Mouse (Mus musculus) erythroid progenitor cell, adult 5-6 weeks (primary cell): Measurements from ENCODE around the gene Zfp605. TPM values are rescaled to one million over a fixed set of nuclear protein-coding genes. Genes with fewer than 3 reads are reported as not detected.

Source experiments
- total RNA-seq, 2 experiments: library from RNA; stranded (forward) in 1 of 2; stranded (reverse) in 1 of 2; fragments of 150-400 nt in 1 of 2; fragments of 186-747, 209-891 nt in 1 of 2; gene quantifications; 2 replicates each; pipeline versions ENCODE4 v1.2.3 to v1.2.4; 2015 to 2017; ENCODE audit warnings: low replicate concordance in 2 of 2

Zfp605 gene
- total RNA-seq, 2 experiments from 2014 or later, result 4.1 TPM; not detected in 1

Other genes with a start within 250 kb of the Zfp605 start
- 3.6 and 7.5 TPM in 2 replicates for gene Gm15446, start 186.7 kb upstream of the Zfp605 start, total RNA-seq (2015; ENCODE audit: low replicate concordance)
- 2.5 and 5.5 TPM in 2 replicates for gene Gm15446, start 186.7 kb upstream of the Zfp605 start, total RNA-seq (2017; ENCODE audit: low replicate concordance)
- 5.4 and 16.2 TPM in 2 replicates for gene Zfp932, start 113.6 kb upstream of the Zfp605 start, total RNA-seq (2015; ENCODE audit: low replicate concordance)
- 3.3 and 9.9 TPM in 2 replicates for gene Zfp932, start 113.6 kb upstream of the Zfp605 start, total RNA-seq (2017; ENCODE audit: low replicate concordance)
- 1.4 and 7.5 TPM in 2 replicates for gene Gm17655, start 37.6 kb upstream of the Zfp605 start, total RNA-seq (2015; ENCODE audit: low replicate concordance)
- gene Gm17655, start 37.6 kb upstream of the Zfp605 start, total RNA-seq (2017; ENCODE audit: low replicate concordance), result 5.3 TPM in 1 of 2 replicates, not detected in the other
- gene Gm35315, start 15.7 kb upstream of the Zfp605 start, total RNA-seq (2015; ENCODE audit: low replicate concordance), result not detected in 2 replicates
- gene Gm35315, start 15.7 kb upstream of the Zfp605 start, total RNA-seq (2017; ENCODE audit: low replicate concordance), result not detected in 2 replicates
- not detected in 2 replicates for gene Plcxd1, start 10.1 kb upstream of the Zfp605 start, total RNA-seq (2015; ENCODE audit: low replicate concordance)
- gene Plcxd1, start 10.1 kb upstream of the Zfp605 start, total RNA-seq (2017; ENCODE audit: low replicate concordance), result 0.13 TPM in 1 of 2 replicates, not detected in the other
- 2.5 TPM in 1 of 2 replicates, not detected in the other for gene Gtpbp6, start 1.9 kb upstream of the Zfp605 start, total RNA-seq (2015; ENCODE audit: low replicate concordance)
- 8.5 TPM in 1 of 2 replicates, not detected in the other for gene Gtpbp6, start 1.9 kb upstream of the Zfp605 start, total RNA-seq (2017; ENCODE audit: low replicate concordance)
- gene Chfr, start 25.8 kb downstream of the Zfp605 start, total RNA-seq (2015; ENCODE audit: low replicate concordance), result 52.8 and 58.0 TPM in 2 replicates
- 44.9 and 55.7 TPM in 2 replicates for gene Chfr, start 25.8 kb downstream of the Zfp605 start, total RNA-seq (2017; ENCODE audit: low replicate concordance)
- 3.4 and 6.8 TPM in 2 replicates for gene Golga3, start 66.6 kb downstream of the Zfp605 start, total RNA-seq (2015; ENCODE audit: low replicate concordance)
- 13.3 and 16.2 TPM in 2 replicates for gene Golga3, start 66.6 kb downstream of the Zfp605 start, total RNA-seq (2017; ENCODE audit: low replicate concordance)
- 26.3 and 31.4 TPM in 2 replicates for gene Ankle2, start 120.9 kb downstream of the Zfp605 start, total RNA-seq (2015; ENCODE audit: low replicate concordance)
- 35.5 and 45.2 TPM in 2 replicates for gene Ankle2, start 120.9 kb downstream of the Zfp605 start, total RNA-seq (2017; ENCODE audit: low replicate concordance)
- gene Pgam5, start 159.8 kb downstream of the Zfp605 start, total RNA-seq (2015; ENCODE audit: low replicate concordance), result 11.9 and 14.3 TPM in 2 replicates
- 11.2 and 13.3 TPM in 2 replicates for gene Pgam5, start 159.8 kb downstream of the Zfp605 start, total RNA-seq (2017; ENCODE audit: low replicate concordance)
- 9.2 and 15.5 TPM in 2 replicates for gene Pxmp2, start 176.1 kb downstream of the Zfp605 start, total RNA-seq (2015; ENCODE audit: low replicate concordance)
- 3.3 and 5.6 TPM in 2 replicates for gene Pxmp2, start 176.1 kb downstream of the Zfp605 start, total RNA-seq (2017; ENCODE audit: low replicate concordance)
- 78.6 and 89.3 TPM in 2 replicates for gene Pole, start 176.2 kb downstream of the Zfp605 start, total RNA-seq (2015; ENCODE audit: low replicate concordance)
- gene Pole, start 176.2 kb downstream of the Zfp605 start, total RNA-seq (2017; ENCODE audit: low replicate concordance), result 59.6 and 66.5 TPM in 2 replicates
- gene P2rx2, start 233.1 kb downstream of the Zfp605 start, total RNA-seq (2015; ENCODE audit: low replicate concordance), result not detected in 2 replicates
- not detected in 2 replicates for gene P2rx2, start 233.1 kb downstream of the Zfp605 start, total RNA-seq (2017; ENCODE audit: low replicate concordance)
- gene Lrcol1, start 234.6 kb downstream of the Zfp605 start, total RNA-seq (2015; ENCODE audit: low replicate concordance), result not detected in 2 replicates
- not detected in 2 replicates for gene Lrcol1, start 234.6 kb downstream of the Zfp605 start, total RNA-seq (2017; ENCODE audit: low replicate concordance)